Mouse (Mus musculus) MEL (cell line): ENCODE measurements around the gene Btbd11. TPM values are rescaled to one million over a fixed set of nuclear protein-coding genes. Genes with fewer than 3 reads are reported as not detected.

Source experiments
- DNase-seq: peaks from one replicate; pipeline ENCODE4 v3.0.0; 2011; ENCODE audit warnings: low read depth, low spot score
- H3K27ac ChIP-seq: 2 replicates; pipeline ENCODE4 v1.5.1; 2012; ENCODE audit warnings: low read depth, mild to moderate bottlenecking, control low read depth, low read length, moderate library complexity; ENCODE audit not compliant: control insufficient read depth
- H3K27me3 ChIP-seq, 2 experiments: fragments of 150-350 bp in 1 of 2; sonication (generic) in 1 of 2; 2 replicates each; pipeline ENCODE4 v1.6.1; 2012; ENCODE audit warnings: low read length in 2 of 2, mild to moderate bottlenecking in 2 of 2, improper control_type of control experiment in 1 of 2, moderate library complexity in 1 of 2; ENCODE audit not compliant: insufficient read depth in 2 of 2, control insufficient read depth in 1 of 2
- H3K36me3 ChIP-seq, 2 experiments: 2 replicates each; pipeline ENCODE4 v1.6.1; 2012 to 2014; ENCODE audit warnings: low read length in 2 of 2, improper control_type of control experiment in 1 of 2, inconsistent platforms in 1 of 2, mild to moderate bottlenecking in 1 of 2; ENCODE audit not compliant: insufficient read depth in 2 of 2, control insufficient read depth in 1 of 2
- H3K4me1 ChIP-seq, 2 experiments: fragments of 150-350 bp in 1 of 2; sonication (generic) in 1 of 2; 2 replicates each; pipeline ENCODE4 v1.6.1; 2012; ENCODE audit warnings: low read length in 2 of 2, improper control_type of control experiment in 1 of 2, mild to moderate bottlenecking in 1 of 2; ENCODE audit not compliant: insufficient read depth in 2 of 2, control insufficient read depth in 1 of 2
- H3K4me3 ChIP-seq, 2 experiments: fragments of 150-350 bp in 1 of 2; sonication (generic) in 1 of 2; 2 replicates each; pipeline ENCODE4 v1.5.1; 2012; ENCODE audit warnings: low read depth in 2 of 2, low read length in 2 of 2, mild to moderate bottlenecking in 2 of 2, moderate library complexity in 2 of 2, control low read depth in 1 of 2, improper control_type of control experiment in 1 of 2; ENCODE audit not compliant: control insufficient read depth in 1 of 2, insufficient read depth in 1 of 2
- H3K79me2 ChIP-seq: 2 replicates; pipeline ENCODE4 v1.6.1; 2012; ENCODE audit warnings: mild to moderate bottlenecking, low read length, moderate library complexity; ENCODE audit not compliant: control insufficient read depth, poor library complexity, insufficient read depth
- H3K9ac ChIP-seq: 2 replicates; pipeline ENCODE4 v1.6.1; 2012; ENCODE audit warnings: low read depth, mild to moderate bottlenecking, control low read depth, low read length, moderate library complexity; ENCODE audit not compliant: control insufficient read depth, poor library complexity, severe bottlenecking
- H3K9me3 ChIP-seq: fragments of 150-350 bp; sonication (generic); replicated peaks from 2 replicates; pipeline ENCODE4 v1.6.1; 2012; ENCODE audit warnings: mild to moderate bottlenecking, low read length, improper control_type of control experiment, moderate library complexity; ENCODE audit not compliant: insufficient read depth
- CHD2 ChIP-seq: IDR thresholded peaks from 2 replicates; pipeline ENCODE4 v1.6.1; 2011; ENCODE audit warnings: low read length, improper control_type of control experiment
- ELF1 ChIP-seq: IDR thresholded peaks from 2 replicates; pipeline ENCODE4 v1.6.1; 2014; ENCODE audit warnings: low read depth, mild to moderate bottlenecking, inconsistent platforms, low read length, improper control_type of control experiment, moderate library complexity
- EP300 ChIP-seq, 2 experiments: IDR thresholded peaks; 2 replicates each; pipeline ENCODE4 v1.6.1; 2011; ENCODE audit warnings: improper control_type of control experiment in 2 of 2, low read length in 2 of 2, low read depth in 1 of 2, mild to moderate bottlenecking in 1 of 2
- ETS1 ChIP-seq: IDR thresholded peaks from 2 replicates; pipeline ENCODE4 v1.6.1; 2012; ENCODE audit warnings: low read depth, mild to moderate bottlenecking, inconsistent platforms, low read length, improper control_type of control experiment, moderate library complexity
- GATA1 ChIP-seq: IDR thresholded peaks from 2 replicates; pipeline ENCODE4 v1.6.1; 2011; ENCODE audit warnings: low read depth, low read length, improper control_type of control experiment
- HCFC1 ChIP-seq: IDR thresholded peaks from 2 replicates; pipeline ENCODE4 v1.6.1; 2012; ENCODE audit warnings: low read depth, mild to moderate bottlenecking, inconsistent platforms, low read length, improper control_type of control experiment, moderate library complexity
- JUND ChIP-seq: IDR thresholded peaks from 2 replicates; pipeline ENCODE4 v1.6.1; 2011; ENCODE audit warnings: low read depth, mild to moderate bottlenecking, improper control_type of control experiment, low read length
- MAFK ChIP-seq: IDR thresholded peaks from 2 replicates; pipeline ENCODE4 v1.6.1; 2011; ENCODE audit warnings: low read depth, mild to moderate bottlenecking, low read length, improper control_type of control experiment, borderline replicate concordance
- MEF2A ChIP-seq: IDR thresholded peaks from 2 replicates; pipeline ENCODE4 v1.6.1; 2014; ENCODE audit warnings: low read depth, mild to moderate bottlenecking, inconsistent platforms, low read length, improper control_type of control experiment; ENCODE audit not compliant: poor library complexity, insufficient replicate concordance, severe bottlenecking; ENCODE audit errors: extremely low read depth
- MYC ChIP-seq: IDR thresholded peaks from 2 replicates; pipeline ENCODE4 v1.6.1; 2011; ENCODE audit warnings: low read depth, mild to moderate bottlenecking, low read length, improper control_type of control experiment, moderate library complexity
- NELFE ChIP-seq: IDR thresholded peaks from 2 replicates; pipeline ENCODE4 v1.6.1; 2011; ENCODE audit warnings: low read depth, low read length, improper control_type of control experiment
- POLR2A ChIP-seq, 2 experiments: IDR thresholded peaks; 2 replicates each; pipeline ENCODE4 v1.6.1; 2011 to 2012; ENCODE audit warnings: low read length in 2 of 2, mild to moderate bottlenecking in 2 of 2, control low read depth in 1 of 2, improper control_type of control experiment in 1 of 2, low read depth in 1 of 2, moderate library complexity in 1 of 2; ENCODE audit not compliant: control insufficient read depth in 1 of 2, insufficient read depth in 1 of 2, poor library complexity in 1 of 2
- SMC3 ChIP-seq: IDR thresholded peaks from 2 replicates; pipeline ENCODE4 v1.6.1; 2011; ENCODE audit warnings: low read depth, low read length, improper control_type of control experiment
- UBTF ChIP-seq: IDR thresholded peaks from 2 replicates; pipeline ENCODE4 v1.6.1; 2012; ENCODE audit warnings: low read depth, mild to moderate bottlenecking, inconsistent platforms, low read length, improper control_type of control experiment, moderate library complexity, borderline replicate concordance; ENCODE audit not compliant: insufficient read depth
- ZNF384 ChIP-seq: IDR thresholded peaks from 2 replicates; pipeline ENCODE4 v1.6.1; 2012; ENCODE audit warnings: low read depth, mild to moderate bottlenecking, inconsistent platforms, low read length, improper control_type of control experiment
- polyA plus RNA-seq, 2 experiments: library from polyadenylated mRNA; stranded (reverse) in 1 of 2; unstranded in 1 of 2; fragments of >175 nt in 1 of 2; fragments of >200 nt in 1 of 2; gene quantifications; 2 replicates each; pipeline versions ENCODE4 v1.2.1 to v1.2.4; 2012; ENCODE audit warnings: low replicate concordance in 2 of 2, low read depth in 1 of 2; ENCODE audit not compliant: insufficient read length in 2 of 2, insufficient read depth in 1 of 2, missing spikeins in 1 of 2
- total RNA-seq: library from RNA; depleted of rRNA; stranded (reverse); fragments of 300-350 nt; gene quantifications from 2 replicates; pipeline ENCODE4 v1.2.3, GENCODE M21; 2012

The Btbd11 gene
- total and polyA plus RNA-seq, 3 experiments, result not detected

- Histone ChIP-seq H3K9ac (no peak overlapping the region), H3K4me3 (no peak overlapping the region), H3K36me3 (no peaks in the 10 kb centered on the region), H3K4me1 (no peaks in the 10 kb centered on the region), H3K79me2 (no peaks in the 10 kb centered on the region), H3K27me3 (no peaks in the 10 kb centered on the region), H3K9me3 (no peaks in the 10 kb centered on the region), H3K27ac (no peak overlapping the region)
- no peak for DNase-seq
- no peak for TF ChIP-seq UBTF
Measured at GRCm38 (mm10) chr10:85497931-85498330, 111.3 kb downstream of the Btbd11 start.

- Histone ChIP-seq H3K27ac (no peak overlapping the region), H3K9ac (no peak overlapping the region)
- TF ChIP-seq MYC (no peak), ZNF384 (no peak), GATA1 (no peak), SMC3 (no peak), NELFE (no peak), UBTF (no peak), MEF2A (no peak), ETS1 (no peak), POLR2A (IDR thresholded peaks at IDR 0.05; ENCODE audit: control insufficient read depth in 1 of 2, insufficient read depth in 1 of 2, low read depth in 1 of 2, low read length in 2 of 2, poor library complexity in 1 of 2) (no peak), ELF1 (no peak), JUND (no peak), CHD2 (no peak), EP300 (IDR thresholded peaks at IDR 0.05; ENCODE audit: low read depth in 1 of 2, low read length in 2 of 2) (no peak), HCFC1 (no peak)
- TF ChIP-seq, all 39 proteins: peak for 0
- Histone ChIP-seq H3K4me1 (no peaks in the 10 kb centered on the region), H3K27me3 (no peaks in the 10 kb centered on the region), H3K36me3 (no peaks in the 10 kb centered on the region), H3K79me2 (no peaks in the 10 kb centered on the region), H3K9me3 (no peaks in the 10 kb centered on the region), H3K4me3 (no peak overlapping the region)
- no peak for DNase-seq
Measured at GRCm38 (mm10) chr10:85500573-85501155, 114.0 kb downstream of the Btbd11 start.

GRCm38 (mm10) chr10:85501966-85502566 lies 115.5 kb downstream of the Btbd11 start:
- Histone ChIP-seq H3K27me3 (no peaks in the 10 kb centered on the region), H3K9ac (no peak overlapping the region), H3K4me3 (no peak overlapping the region), H3K4me1 (no peaks in the 10 kb centered on the region), H3K9me3 (no peaks in the 10 kb centered on the region), H3K36me3 (no peaks in the 10 kb centered on the region), H3K79me2 (no peaks in the 10 kb centered on the region), H3K27ac (no peak overlapping the region)
- no peak for DNase-seq
- TF ChIP-seq MYC (no peak), MAFK (no peak)
